Mouse (Mus musculus): ENCODE results near the gene Ldhal6b. TPM values are rescaled to one million over a fixed set of nuclear protein-coding genes. Genes with fewer than 3 reads are reported as not detected.
A peak's percentile ranks its signal among the peaks of the same experiment; 100 is the strongest.

Ldhal6b gene
- polyA plus RNA-seq, 1 experiment, result 0.20 TPM

GRCm38 (mm10) chr17:5401288-5401687 is 17.3 kb downstream of the Ldhal6b start:
- Histone ChIP-seq H3K4me3 (ENCODE audit: low read depth, low read length) (no peak overlapping the region), H3K4me1 (ENCODE audit: control insufficient read depth, insufficient read depth, insufficient read length, low read length) (peaks cover 3% of the 10 kb centered on the region; the same call in 1 of the 2 replicates), H3K27ac (ENCODE audit: insufficient read depth, low read depth, low read length) (no peak overlapping the region), H3K27me3 (ENCODE audit: control insufficient read depth, insufficient read depth, low read length) (no peaks in the 10 kb centered on the region), H3K36me3 (ENCODE audit: control insufficient read depth, insufficient read depth, low read length) (no peaks in the 10 kb centered on the region)
- TF ChIP-seq POLR2A (IDR thresholded peaks at IDR 0.05; ENCODE audit: low read depth, low read length), result no peak
- no peak for TF ChIP-seq CTCF (IDR thresholded peaks at IDR 0.05; ENCODE audit: extremely low read depth, insufficient read length, insufficient replicate concordance, low read depth, low read length)
- WGBS, result 80% methylated on average over 10 of the region's 10 CpGs

GRCm38 (mm10) chr17:5400435-5401090 is 18.0 kb downstream of the Ldhal6b start:
- WGBS, result 72% methylated on average over 14 of the region's 14 CpGs
- H3K27ac ChIP-seq (ENCODE audit: insufficient read depth, low read depth, low read length), result no peak overlapping the region
- H3K36me3 ChIP-seq (ENCODE audit: control insufficient read depth, insufficient read depth, low read length), result no peaks in the 10 kb centered on the region
- H3K27me3 ChIP-seq (ENCODE audit: control insufficient read depth, insufficient read depth, low read length), result no peaks in the 10 kb centered on the region
- H3K4me3 ChIP-seq (ENCODE audit: low read depth, low read length), result no peak overlapping the region
- H3K4me1 ChIP-seq (ENCODE audit: control insufficient read depth, insufficient read depth, insufficient read length, low read length), result peaks cover 3% of the 10 kb centered on the region; the same call in 1 of the 2 replicates
- no peak for TF ChIP-seq POLR2A (IDR thresholded peaks at IDR 0.05; ENCODE audit: low read depth, low read length)
- no peak for TF ChIP-seq CTCF (IDR thresholded peaks at IDR 0.05; ENCODE audit: extremely low read depth, insufficient read length, insufficient replicate concordance, low read depth, low read length)

GRCm38 (mm10) chr17:5397148-5398007 is 21.2 kb downstream of the Ldhal6b start:
- Histone ChIP-seq H3K4me1 (ENCODE audit: control insufficient read depth, insufficient read depth, insufficient read length, low read length) (no peaks in the 10 kb centered on the region), H3K36me3 (ENCODE audit: control insufficient read depth, insufficient read depth, low read length) (no peaks in the 10 kb centered on the region), H3K4me3 (ENCODE audit: low read depth, low read length) (no peak overlapping the region), H3K27me3 (ENCODE audit: control insufficient read depth, insufficient read depth, low read length) (no peaks in the 10 kb centered on the region), H3K27ac (ENCODE audit: insufficient read depth, low read depth, low read length) (no peak overlapping the region)
- TF ChIP-seq CTCF (IDR thresholded peaks at IDR 0.05; ENCODE audit: extremely low read depth, insufficient read length, insufficient replicate concordance, low read depth, low read length) (peak; percentile 94), POLR2A (IDR thresholded peaks at IDR 0.05; ENCODE audit: low read depth, low read length) (no peak)
- 29% methylated on average over 33 of the region's 33 CpGs for WGBS

GRCm38 (mm10) chr17:5396213-5396612 is 22.4 kb downstream of the Ldhal6b start:
- Histone ChIP-seq H3K36me3 (ENCODE audit: control insufficient read depth, insufficient read depth, low read length) (no peaks in the 10 kb centered on the region), H3K4me1 (ENCODE audit: control insufficient read depth, insufficient read depth, insufficient read length, low read length) (no peaks in the 10 kb centered on the region), H3K27me3 (ENCODE audit: control insufficient read depth, insufficient read depth, low read length) (no peaks in the 10 kb centered on the region), H3K27ac (ENCODE audit: insufficient read depth, low read depth, low read length) (no peak overlapping the region), H3K4me3 (ENCODE audit: low read depth, low read length) (no peak overlapping the region)
- TF ChIP-seq POLR2A (IDR thresholded peaks at IDR 0.05; ENCODE audit: low read depth, low read length) (no peak), CTCF (IDR thresholded peaks at IDR 0.05; ENCODE audit: extremely low read depth, insufficient read length, insufficient replicate concordance, low read depth, low read length) (no peak)
- 85% methylated on average over 5 of the region's 5 CpGs for WGBS

- no peak for TF ChIP-seq CTCF (IDR thresholded peaks at IDR 0.05; ENCODE audit: extremely low read depth, insufficient read length, insufficient replicate concordance, low read depth, low read length)
- TF ChIP-seq POLR2A (IDR thresholded peaks at IDR 0.05; ENCODE audit: low read depth, low read length), result no peak
- WGBS, result 75% methylated on average over 16 of the region's 16 CpGs
- Histone ChIP-seq H3K27ac (ENCODE audit: insufficient read depth, low read depth, low read length) (no peak overlapping the region), H3K4me1 (ENCODE audit: control insufficient read depth, insufficient read depth, insufficient read length, low read length) (no peaks in the 10 kb centered on the region), H3K27me3 (ENCODE audit: control insufficient read depth, insufficient read depth, low read length) (no peaks in the 10 kb centered on the region), H3K4me3 (ENCODE audit: low read depth, low read length) (no peak overlapping the region), H3K36me3 (ENCODE audit: control insufficient read depth, insufficient read depth, low read length) (no peaks in the 10 kb centered on the region)
These were observed 22.9 kb downstream of the Ldhal6b start for GRCm38 (mm10) chr17:5395454-5396205.

GRCm38 (mm10) chr17:5390682-5391081 is 27.9 kb downstream of the Ldhal6b start:
- Histone ChIP-seq H3K4me1 (ENCODE audit: control insufficient read depth, insufficient read depth, insufficient read length, low read length) (no peaks in the 10 kb centered on the region), H3K4me3 (ENCODE audit: low read depth, low read length) (no peak overlapping the region), H3K27ac (ENCODE audit: insufficient read depth, low read depth, low read length) (no peak overlapping the region), H3K36me3 (ENCODE audit: control insufficient read depth, insufficient read depth, low read length) (no peaks in the 10 kb centered on the region), H3K27me3 (ENCODE audit: control insufficient read depth, insufficient read depth, low read length) (no peaks in the 10 kb centered on the region)
- WGBS, result 65% methylated on average over 10 of the region's 10 CpGs
- TF ChIP-seq POLR2A (IDR thresholded peaks at IDR 0.05; ENCODE audit: low read depth, low read length), result no peak
- no peak for TF ChIP-seq CTCF (IDR thresholded peaks at IDR 0.05; ENCODE audit: extremely low read depth, insufficient read length, insufficient replicate concordance, low read depth, low read length)

All from small intestine, adult 2 months (tissue).